Mouse (Mus musculus) heart, embryonic 12.5 days (tissue): ENCODE measurements at regions not wholly inside any gene's neighbourhood (a gene's known extent, or its start where the extent isn't known, plus 50 kb on each side); places are given as distances from the start of the nearest gene placed in this dataset.

Source experiments
- ATAC-seq: fragments of 200-750 bp; cut with Nextera tagmentation; 2 replicates; pipeline ENCODE4 v1.8.0; 2017; ENCODE audit warnings: moderate TSS enrichment, moderate library complexity; ENCODE audit not compliant: insufficient number of reproducible peaks, low FRiP score
- H3K27ac ChIP-seq: fragments of 300-500 bp; sonication (generic); 2 replicates; pipeline ENCODE4 v1.5.1; 2016; ENCODE audit warnings: mild to moderate bottlenecking, moderate library complexity; ENCODE audit not compliant: poor library complexity, severe bottlenecking
- H3K27me3 ChIP-seq: fragments of 300-500 bp; sonication (generic); replicated peaks from 2 replicates; pipeline ENCODE4 v1.6.1; 2016; ENCODE audit warnings: mild to moderate bottlenecking, moderate library complexity
- H3K36me3 ChIP-seq: fragments of 300-500 bp; sonication (generic); 2 replicates; pipeline ENCODE4 v1.6.1; 2016; ENCODE audit warnings: mild to moderate bottlenecking, moderate library complexity
- H3K4me1 ChIP-seq: fragments of 300-500 bp; sonication (generic); replicated peaks from 2 replicates; pipeline ENCODE4 v1.6.1; 2016; ENCODE audit warnings: mild to moderate bottlenecking
- H3K4me2 ChIP-seq: fragments of 300-500 bp; sonication (generic); 2 replicates; pipeline ENCODE4 v1.6.1; 2016; ENCODE audit warnings: mild to moderate bottlenecking, moderate library complexity
- H3K4me3 ChIP-seq: fragments of 300-500 bp; sonication (generic); 2 replicates; pipeline ENCODE4 v1.5.1; 2016; ENCODE audit warnings: mild to moderate bottlenecking
- H3K9ac ChIP-seq: fragments of 300-500 bp; sonication (generic); 2 replicates; pipeline ENCODE4 v1.6.1; 2016; ENCODE audit warnings: mild to moderate bottlenecking, moderate library complexity
- H3K9me3 ChIP-seq: fragments of 300-500 bp; sonication (generic); replicated peaks from 2 replicates; pipeline ENCODE4 v1.6.1; 2016; ENCODE audit warnings: mild to moderate bottlenecking, moderate library complexity
- WGBS: fragments of 180-500 bp; shearing (Covaris S2); methylation state at CpG from one replicate; pipeline ENCODE4 v1.1.7; 2016; 5-methylcytosine and 5-hydroxymethylcytosine counted together

- Histone ChIP-seq H3K9me3 (no peaks in the 10 kb centered on the region; the same call in 1 of the 2 replicates), H3K27me3 (no peaks in the 10 kb centered on the region), H3K27ac (no peak overlapping the region), H3K36me3 (no peaks in the 10 kb centered on the region), H3K4me3 (no peak overlapping the region), H3K4me1 (no peaks in the 10 kb centered on the region), H3K9ac (no peak overlapping the region), H3K4me2 (no peak overlapping the region)
- no peak for ATAC-seq
- 70% methylated on average over 13 of the region's 13 CpGs for WGBS
Measured at GRCm38 (mm10) chr4:48725660-48726348, 62.5 kb downstream of the Cavin4 start.

GRCm38 (mm10) chr4:48726349-48726835 is 63.1 kb downstream of the Cavin4 start:
- WGBS = 84% methylated on average over 11 of the region's 11 CpGs
- no peak overlapping the region for H3K4me2 ChIP-seq

GRCm38 (mm10) chr4:48734854-48735564 is 71.7 kb downstream of the Cavin4 start:
- Histone ChIP-seq H3K4me3 (no peak overlapping the region), H3K27me3 (no peaks in the 10 kb centered on the region), H3K27ac (no peak overlapping the region), H3K4me1 (peaks cover 8% of the 10 kb centered on the region), H3K9me3 (no peaks in the 10 kb centered on the region), H3K9ac (no peak overlapping the region), H3K4me2 (0 out of 2 replicates have a peak overlapping the region, but pooled peaks have one; percentile 15), H3K36me3 (no peaks in the 10 kb centered on the region)
- WGBS = 59% methylated on average over 10 of the region's 10 CpGs
- ATAC-seq = no peak

More at GRCm38 (mm10) chr4:48726349-48726835, 63.1 kb downstream of the Cavin4 start:
- H3K4me3 ChIP-seq = no peak overlapping the region
- H3K27ac ChIP-seq = no peak overlapping the region
- no peaks in the 10 kb centered on the region for H3K36me3 ChIP-seq
- no peaks in the 10 kb centered on the region; the same call in 1 of the 2 replicates for H3K9me3 ChIP-seq
- no peaks in the 10 kb centered on the region for H3K4me1 ChIP-seq
- no peak overlapping the region for H3K9ac ChIP-seq
- ATAC-seq = no peak
- no peaks in the 10 kb centered on the region for H3K27me3 ChIP-seq

GRCm38 (mm10) chr4:48746237-48746636 is 82.9 kb downstream of the Cavin4 start:
- no peak for ATAC-seq
- Histone ChIP-seq H3K27me3 (no peaks in the 10 kb centered on the region), H3K36me3 (no peaks in the 10 kb centered on the region), H3K9ac (no peak overlapping the region), H3K9me3 (peaks cover 5% of the 10 kb centered on the region; the same call in 1 of the 2 replicates), H3K4me1 (0 out of 2 replicates have a peak, but pooled peaks cover 3% of the 10 kb centered on the region), H3K4me3 (no peak overlapping the region), H3K27ac (no peak overlapping the region), H3K4me2 (no peak overlapping the region)
- 69% methylated on average over 3 of the region's 3 CpGs for WGBS

- peaks cover 5% of the 10 kb centered on the region; the same call in 1 of the 2 replicates for H3K9me3 ChIP-seq
- H3K27ac ChIP-seq = no peak overlapping the region
- H3K4me1 ChIP-seq = 0 out of 2 replicates have a peak, but pooled peaks cover 3% of the 10 kb centered on the region
- H3K4me2 ChIP-seq = no peak overlapping the region
- no peak overlapping the region for H3K4me3 ChIP-seq
- H3K9ac ChIP-seq = no peak overlapping the region
- no peaks in the 10 kb centered on the region for H3K36me3 ChIP-seq
- no peaks in the 10 kb centered on the region for H3K27me3 ChIP-seq
- no peak for ATAC-seq
- 68% methylated on average over 7 of the region's 7 CpGs for WGBS
Measured at GRCm38 (mm10) chr4:48749566-48749965, 86.3 kb downstream of the Cavin4 start.

- no peak overlapping the region for H3K27ac ChIP-seq
- 0 out of 2 replicates have a peak, but pooled peaks cover 3% of the 10 kb centered on the region for H3K4me1 ChIP-seq
- WGBS = 56% methylated on average over 5 of the region's 5 CpGs
- H3K4me3 ChIP-seq = no peak overlapping the region
- H3K27me3 ChIP-seq = no peaks in the 10 kb centered on the region
- H3K36me3 ChIP-seq = no peaks in the 10 kb centered on the region
- no peak overlapping the region for H3K4me2 ChIP-seq
- ATAC-seq = peak; percentile 63; the same call in 1 of the 2 replicates
- peaks cover 5% of the 10 kb centered on the region; the same call in 1 of the 2 replicates for H3K9me3 ChIP-seq
- H3K9ac ChIP-seq = no peak overlapping the region
Measured at GRCm38 (mm10) chr4:48750087-48750486, 86.8 kb downstream of the Cavin4 start.

GRCm38 (mm10) chr4:48754466-48755171 is 91.3 kb downstream of the Cavin4 start:
- H3K9me3 ChIP-seq = no peaks in the 10 kb centered on the region
- peaks cover 10% of the 10 kb centered on the region for H3K4me1 ChIP-seq
- no peaks in the 10 kb centered on the region for H3K36me3 ChIP-seq
- H3K4me2 ChIP-seq = peak overlapping the region; percentile 45
- H3K9ac ChIP-seq = no peak overlapping the region
- ATAC-seq = peak; percentile 75
- H3K27ac ChIP-seq = peak overlapping the region; percentile 51; the same call in 1 of the 2 replicates
- no peak overlapping the region for H3K4me3 ChIP-seq
- no peaks in the 10 kb centered on the region for H3K27me3 ChIP-seq
- WGBS = 21% methylated on average over 13 of the region's 13 CpGs

GRCm38 (mm10) chr4:48760625-48761024 is 97.3 kb downstream of the Cavin4 start:
- Histone ChIP-seq H3K4me1 (peaks cover 6% of the 10 kb centered on the region), H3K27me3 (no peaks in the 10 kb centered on the region), H3K4me2 (no peak overlapping the region), H3K9me3 (no peaks in the 10 kb centered on the region), H3K36me3 (no peaks in the 10 kb centered on the region), H3K4me3 (no peak overlapping the region), H3K27ac (no peak overlapping the region), H3K9ac (no peak overlapping the region)
- ATAC-seq = no peak
- 50% methylated on average over 8 of the region's 8 CpGs for WGBS

GRCm38 (mm10) chr4:48766458-48766857 is 103.1 kb downstream of the Cavin4 start:
- no peak overlapping the region for H3K9ac ChIP-seq
- no peaks in the 10 kb centered on the region for H3K4me1 ChIP-seq
- no peaks in the 10 kb centered on the region for H3K36me3 ChIP-seq
- H3K9me3 ChIP-seq = no peaks in the 10 kb centered on the region
- 75% methylated on average over 1 of the region's 1 CpGs for WGBS
- no peak overlapping the region for H3K27ac ChIP-seq
- ATAC-seq = no peak
- no peak overlapping the region for H3K4me3 ChIP-seq
- no peaks in the 10 kb centered on the region for H3K27me3 ChIP-seq
- no peak overlapping the region for H3K4me2 ChIP-seq

- no peaks in the 10 kb centered on the region for H3K36me3 ChIP-seq
- no peaks in the 10 kb centered on the region for H3K9me3 ChIP-seq
- peaks cover 5% of the 10 kb centered on the region; the same call in 1 of the 2 replicates for H3K4me1 ChIP-seq
- WGBS = 65% methylated on average over 3 of the region's 3 CpGs
- H3K4me3 ChIP-seq = no peak overlapping the region
- no peak for ATAC-seq
- no peak overlapping the region for H3K9ac ChIP-seq
- no peak overlapping the region for H3K27ac ChIP-seq
- H3K4me2 ChIP-seq = no peak overlapping the region
- H3K27me3 ChIP-seq = peaks cover 14% of the 10 kb centered on the region; the same call in 1 of the 2 replicates
Measured at GRCm38 (mm10) chr4:48770403-48770953, 107.2 kb downstream of the Cavin4 start.
